In the genomic region with DNA sequence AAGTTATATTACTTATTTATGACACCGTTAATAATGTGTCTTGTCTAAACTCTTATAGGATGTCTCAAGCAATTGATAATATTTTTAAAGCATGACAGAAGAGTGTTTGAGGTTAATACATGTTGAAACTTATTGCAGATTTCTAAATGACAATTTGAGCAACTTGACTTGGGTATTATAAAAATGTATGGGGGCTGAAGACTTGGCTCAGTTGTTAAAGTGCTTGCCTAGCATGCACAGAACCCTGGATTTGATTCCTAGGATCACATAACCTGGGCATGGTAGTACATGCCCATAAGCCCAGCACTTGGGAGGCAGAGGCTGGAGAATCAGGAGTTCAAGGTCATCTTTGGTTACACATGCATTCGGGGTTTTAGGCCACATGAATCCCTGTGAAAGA, we compare ENCODE assay signal across 19 mouse cellular contexts. TPM values are rescaled to one million over a fixed set of nuclear protein-coding genes. Genes with fewer than 3 reads are reported as not detected.
DNase-seq lines count a peak whose midpoint lies in the region; ATAC-seq and TF ChIP-seq lines count a peak whose summit lies in the region.
"Had no signal": no experiment of that assay in that cellular context is flagged by ENCODE, and none has a peak within 500 bp of the region (broad histone marks: within the 10 kb centered on the region; RNA-seq: fewer than 3 reads in every experiment).

No protein-coding gene starts in this region.

- no peaks in the 10 kb centered on the region for H3K9me3 ChIP-seq in embryonic facial prominence, embryonic 15.5 days (replicated peaks)
- H3K9me3 ChIP-seq in embryonic facial prominence, embryonic 10.5 days = no peaks in the 10 kb centered on the region
- H3K9me3 ChIP-seq in kidney, embryonic 15.5 days (replicated peaks) = no peaks in the 10 kb centered on the region
- no peaks in the 10 kb centered on the region for H3K9me3 ChIP-seq in kidney, embryonic 14.5 days (ENCODE audit: control insufficient read depth, low read length)
- H3K9me3 ChIP-seq in lung, postnatal 0 days (ENCODE audit: low read length) = no peaks in the 10 kb centered on the region
- H3K9me3 ChIP-seq in stomach, embryonic 16.5 days (replicated peaks; ENCODE audit: control insufficient read depth, low read length) = no peaks in the 10 kb centered on the region
- H3K9me3 ChIP-seq: forebrain, embryonic 12.5 days; G1E; hindbrain, embryonic 15.5 days had no signal

- no peak for TF ChIP-seq EP300 in lung, postnatal 0 days (IDR thresholded peaks at IDR 0.05)

- peaks cover 26% of the 10 kb centered on the region for H3K36me3 ChIP-seq in embryonic facial prominence, embryonic 15.5 days
- H3K36me3 ChIP-seq in embryonic facial prominence, embryonic 10.5 days (replicated peaks) = peaks cover 44% of the 10 kb centered on the region
- H3K36me3 ChIP-seq in kidney, embryonic 15.5 days = peaks cover 37% of the 10 kb centered on the region
- peaks cover 30% of the 10 kb centered on the region; the same call in 1 of the 2 replicates for H3K36me3 ChIP-seq in kidney, embryonic 14.5 days (ENCODE audit: control insufficient read depth, insufficient read depth, low read length)
- H3K36me3 ChIP-seq in lung, postnatal 0 days (ENCODE audit: insufficient read depth, low read length) = peaks cover 17% of the 10 kb centered on the region
- peaks cover 13% of the 10 kb centered on the region; the same call in 1 of the 2 replicates for H3K36me3 ChIP-seq in stomach, embryonic 16.5 days (ENCODE audit: control insufficient read depth, insufficient read depth, low read length)
- H3K36me3 ChIP-seq: G1E had no signal

- no peak for DNase-seq in embryonic facial prominence, embryonic 10.5 days (ENCODE audit: low spot score)
- DNase-seq in lung, postnatal 0 days (ENCODE audit: low spot score) = no peak
- no peak for DNase-seq in lung, postnatal 10 days
- DNase-seq in thymus, postnatal 10 days (ENCODE audit: low spot score in 2 of 2) = no peak
- DNase-seq: B cell, adult 2 months; cerebellum, adult 2 months; cerebellum, postnatal 10 days; gastrocnemius, postnatal 25 days had no signal

- no peak overlapping the region for H3K4me2 ChIP-seq in embryonic facial prominence, embryonic 15.5 days (replicated peaks)
- H3K4me2 ChIP-seq in kidney, embryonic 15.5 days = no peak overlapping the region
- no peak overlapping the region for H3K4me2 ChIP-seq in kidney, embryonic 14.5 days (replicated peaks; ENCODE audit: low read depth, low read length)
- no peak overlapping the region for H3K4me2 ChIP-seq in lung, postnatal 0 days (replicated peaks; ENCODE audit: low read depth, low read length)
- no peak overlapping the region for H3K4me2 ChIP-seq in stomach, embryonic 16.5 days (ENCODE audit: low read depth, low read length)
- H3K4me2 ChIP-seq: forebrain, embryonic 12.5 days; heart, embryonic 11.5 days; hindbrain, embryonic 15.5 days had no signal

- no peak overlapping the region for H3K4me3 ChIP-seq in embryonic facial prominence, embryonic 15.5 days (replicated peaks)
- no peak overlapping the region for H3K4me3 ChIP-seq in embryonic facial prominence, embryonic 10.5 days
- no peak overlapping the region for H3K4me3 ChIP-seq in kidney, embryonic 15.5 days (replicated peaks)
- no peak overlapping the region for H3K4me3 ChIP-seq in kidney, embryonic 14.5 days (ENCODE audit: low read length)
- no peak overlapping the region for H3K4me3 ChIP-seq in lung, postnatal 0 days (ENCODE audit: low read depth, low read length)
- no peak overlapping the region for H3K4me3 ChIP-seq in stomach, embryonic 16.5 days (replicated peaks; ENCODE audit: low read length)
- H3K4me3 ChIP-seq: forebrain, embryonic 12.5 days; hindbrain, embryonic 15.5 days had no signal

- H3K27me3 ChIP-seq in embryonic facial prominence, embryonic 15.5 days = no peaks in the 10 kb centered on the region
- no peaks in the 10 kb centered on the region for H3K27me3 ChIP-seq in embryonic facial prominence, embryonic 10.5 days (replicated peaks; ENCODE audit: low read depth, poor library complexity, severe bottlenecking)
- no peaks in the 10 kb centered on the region for H3K27me3 ChIP-seq in kidney, embryonic 15.5 days
- no peaks in the 10 kb centered on the region for H3K27me3 ChIP-seq in kidney, embryonic 14.5 days (ENCODE audit: control insufficient read depth, insufficient read depth, low read length)
- no peaks in the 10 kb centered on the region for H3K27me3 ChIP-seq in lung, postnatal 0 days (replicated peaks; ENCODE audit: insufficient read depth, low read length)
- no peaks in the 10 kb centered on the region for H3K27me3 ChIP-seq in stomach, embryonic 16.5 days (ENCODE audit: control insufficient read depth, insufficient read depth, low read length)
- H3K27me3 ChIP-seq: forebrain, embryonic 12.5 days; hindbrain, embryonic 15.5 days had no signal

- no peak overlapping the region for H3K9ac ChIP-seq in embryonic facial prominence, embryonic 15.5 days
- no peak overlapping the region for H3K9ac ChIP-seq in kidney, embryonic 15.5 days
- no peak overlapping the region for H3K9ac ChIP-seq in kidney, embryonic 14.5 days (ENCODE audit: low read depth, low read length)
- no peak overlapping the region for H3K9ac ChIP-seq in lung, postnatal 0 days (replicated peaks; ENCODE audit: low read depth)
- no peak overlapping the region for H3K9ac ChIP-seq in stomach, embryonic 16.5 days (ENCODE audit: low read length)
- H3K9ac ChIP-seq: forebrain, embryonic 12.5 days; hindbrain, embryonic 15.5 days had no signal

- ATAC-seq in embryonic facial prominence, embryonic 15.5 days (ENCODE audit: insufficient number of reproducible peaks, low FRiP score, low TSS enrichment, low read depth) = no peak
- no peak for ATAC-seq in kidney, embryonic 15.5 days (replicated peaks; ENCODE audit: low FRiP score)
- no peak for ATAC-seq in kidney, embryonic 14.5 days (ENCODE audit: low FRiP score, low TSS enrichment)
- ATAC-seq in lung, postnatal 0 days = no peak
- no peak for ATAC-seq in stomach, embryonic 16.5 days (ENCODE audit: insufficient read depth, low FRiP score)
- ATAC-seq: CD4-positive, CD25-positive, alpha-beta regulatory T cell, adult 4 months; forebrain, embryonic 16.5 days had no signal

- H3K4me1 ChIP-seq in embryonic facial prominence, embryonic 15.5 days = peaks cover 42% of the 10 kb centered on the region
- H3K4me1 ChIP-seq in embryonic facial prominence, embryonic 10.5 days = peaks cover 45% of the 10 kb centered on the region
- H3K4me1 ChIP-seq in kidney, embryonic 15.5 days = peaks cover 33% of the 10 kb centered on the region
- peaks cover 21% of the 10 kb centered on the region; the same call in 1 of the 2 replicates for H3K4me1 ChIP-seq in kidney, embryonic 14.5 days (ENCODE audit: control insufficient read depth, insufficient read depth, low read length)
- H3K4me1 ChIP-seq in lung, postnatal 0 days (ENCODE audit: insufficient read depth, low read depth, low read length) = peaks cover 32% of the 10 kb centered on the region
- peaks cover 36% of the 10 kb centered on the region for H3K4me1 ChIP-seq in stomach, embryonic 16.5 days (ENCODE audit: control insufficient read depth, insufficient read depth, low read length)

- 0 out of 2 replicates have a peak overlapping the region, but pooled peaks have one; percentile 89 for H3K27ac ChIP-seq in embryonic facial prominence, embryonic 15.5 days (replicated peaks)
- H3K27ac ChIP-seq in embryonic facial prominence, embryonic 10.5 days (replicated peaks) = no peak overlapping the region
- 0 out of 2 replicates have a peak overlapping the region, but pooled peaks have one; percentile 37 for H3K27ac ChIP-seq in kidney, embryonic 15.5 days
- H3K27ac ChIP-seq in kidney, embryonic 14.5 days (ENCODE audit: low read depth, low read length) = no peak overlapping the region
- peak overlapping the region; percentile 88; the same call in 1 of the 2 replicates for H3K27ac ChIP-seq in lung, postnatal 0 days (ENCODE audit: low read length)
- H3K27ac ChIP-seq in stomach, embryonic 16.5 days (ENCODE audit: low read length) = peak overlapping the region; percentile 92; the same call in 1 of the 2 replicates
- H3K27ac ChIP-seq: forebrain, embryonic 12.5 days; hindbrain, embryonic 15.5 days had no signal

- 63% methylated on average over 2 of the region's 2 CpGs for WGBS in embryonic facial prominence, embryonic 15.5 days
- 80% methylated on average over 2 of the region's 2 CpGs for WGBS in embryonic facial prominence, embryonic 10.5 days
- WGBS in kidney, embryonic 15.5 days = 72% methylated on average over 2 of the region's 2 CpGs
- 78% methylated on average over 2 of the region's 2 CpGs for WGBS in kidney, embryonic 14.5 days
- WGBS in lung, postnatal 0 days = 69% methylated on average over 2 of the region's 2 CpGs
- 74% methylated on average over 2 of the region's 2 CpGs for WGBS in stomach, embryonic 16.5 days

- TF ChIP-seq CTCF in lung, postnatal 0 days (IDR thresholded peaks at IDR 0.05) = no peak

RNA-seq across cellular contexts. Expression of a gene that starts 15.1 kb away (rescaled TPM):
- polyA plus RNA-seq in embryonic facial prominence, embryonic 15.5 days (2015; fragmentation: Nextera tagmentation; extraction: Ambion mirVana) = 32.1 and 32.8 TPM in 2 replicates
- polyA plus RNA-seq in embryonic facial prominence, embryonic 10.5 days (2016; fragmentation: Nextera tagmentation; extraction: Ambion mirVana) = 27.0 and 28.1 TPM in 2 replicates
- polyA plus RNA-seq in kidney, embryonic 15.5 days (2015; fragmentation: Nextera tagmentation; extraction: Ambion mirVana) = 29.3 and 34.2 TPM in 2 replicates
- 22.0 and 34.3 TPM in 2 replicates for polyA plus RNA-seq in kidney, embryonic 14.5 days (2014; fragmentation: Nextera tagmentation; extraction: Ambion mirVana)
- polyA plus RNA-seq in lung, postnatal 0 days (2015; fragmentation: Nextera tagmentation; extraction: Ambion mirVana) = 104 and 106 TPM in 2 replicates
- polyA plus RNA-seq in stomach, embryonic 16.5 days (2015; fragmentation: Nextera tagmentation; extraction: Ambion mirVana) = 29.4 and 30.8 TPM in 2 replicates
- polyA plus RNA-seq: G1E had no signal

RNA-seq across cellular contexts. Expression of a gene that starts 45.4 kb away (rescaled TPM):
- 374 TPM in 2 replicates for polyA plus RNA-seq in embryonic facial prominence, embryonic 15.5 days (2015; fragmentation: Nextera tagmentation; extraction: Ambion mirVana)
- polyA plus RNA-seq in embryonic facial prominence, embryonic 10.5 days (2016; fragmentation: Nextera tagmentation; extraction: Ambion mirVana) = 496 and 508 TPM in 2 replicates
- polyA plus RNA-seq in kidney, embryonic 15.5 days (2015; fragmentation: Nextera tagmentation; extraction: Ambion mirVana) = 391 and 393 TPM in 2 replicates
- 398 and 419 TPM in 2 replicates for polyA plus RNA-seq in kidney, embryonic 14.5 days (2014; fragmentation: Nextera tagmentation; extraction: Ambion mirVana)
- polyA plus RNA-seq in lung, postnatal 0 days (2015; fragmentation: Nextera tagmentation; extraction: Ambion mirVana) = 229 and 241 TPM in 2 replicates
- polyA plus RNA-seq in stomach, embryonic 16.5 days (2015; fragmentation: Nextera tagmentation; extraction: Ambion mirVana) = 362 and 368 TPM in 2 replicates

RNA-seq across cellular contexts. Expression of a gene that starts 45.5 kb away (rescaled TPM):
- 1.0 and 1.3 TPM in 2 replicates for polyA plus RNA-seq in embryonic facial prominence, embryonic 15.5 days (2015; fragmentation: Nextera tagmentation; extraction: Ambion mirVana)
- polyA plus RNA-seq in embryonic facial prominence, embryonic 10.5 days (2016; fragmentation: Nextera tagmentation; extraction: Ambion mirVana) = 0.38 and 0.69 TPM in 2 replicates
- polyA plus RNA-seq in kidney, embryonic 15.5 days (2015; fragmentation: Nextera tagmentation; extraction: Ambion mirVana) = 0.32 and 0.40 TPM in 2 replicates
- 0.13 and 0.39 TPM in 2 replicates for polyA plus RNA-seq in kidney, embryonic 14.5 days (2014; fragmentation: Nextera tagmentation; extraction: Ambion mirVana)
- polyA plus RNA-seq in lung, postnatal 0 days (2015; fragmentation: Nextera tagmentation; extraction: Ambion mirVana) = 1.1 and 4.4 TPM in 2 replicates
- 0.84 and 1.3 TPM in 2 replicates for polyA plus RNA-seq in stomach, embryonic 16.5 days (2015; fragmentation: Nextera tagmentation; extraction: Ambion mirVana)
- polyA plus RNA-seq: hindbrain, embryonic 11.5 days had no signal

Comparison
In these comparisons a context has a peak if more than half of its experiments do, and no peak if none do; other contexts are left out.
1. H3K27ac ChIP-seq: peak in embryonic facial prominence, embryonic 15.5 days (single experiment), kidney, embryonic 15.5 days (single experiment), lung, postnatal 0 days (single experiment) and stomach, embryonic 16.5 days (single experiment); none in embryonic facial prominence, embryonic 10.5 days (single experiment) and kidney, embryonic 14.5 days (single experiment).